Mouse (Mus musculus) gastrocnemius, postnatal 4 days (tissue): ENCODE measurements at regions not wholly inside any gene's neighbourhood (a gene's known extent, or its start where the extent isn't known, plus 50 kb on each side); places are given as distances from the start of the nearest gene placed in this dataset.
A peak's percentile ranks its signal among the peaks of the same experiment; 100 is the strongest.

Source experiments
- DNase-seq, 2 experiments: peaks; one replicate each; pipeline ENCODE4 v3.0.0; 2021 to 2022; ENCODE audit warnings: low spot score in 2 of 2, mixed read lengths in 2 of 2

DNA sequence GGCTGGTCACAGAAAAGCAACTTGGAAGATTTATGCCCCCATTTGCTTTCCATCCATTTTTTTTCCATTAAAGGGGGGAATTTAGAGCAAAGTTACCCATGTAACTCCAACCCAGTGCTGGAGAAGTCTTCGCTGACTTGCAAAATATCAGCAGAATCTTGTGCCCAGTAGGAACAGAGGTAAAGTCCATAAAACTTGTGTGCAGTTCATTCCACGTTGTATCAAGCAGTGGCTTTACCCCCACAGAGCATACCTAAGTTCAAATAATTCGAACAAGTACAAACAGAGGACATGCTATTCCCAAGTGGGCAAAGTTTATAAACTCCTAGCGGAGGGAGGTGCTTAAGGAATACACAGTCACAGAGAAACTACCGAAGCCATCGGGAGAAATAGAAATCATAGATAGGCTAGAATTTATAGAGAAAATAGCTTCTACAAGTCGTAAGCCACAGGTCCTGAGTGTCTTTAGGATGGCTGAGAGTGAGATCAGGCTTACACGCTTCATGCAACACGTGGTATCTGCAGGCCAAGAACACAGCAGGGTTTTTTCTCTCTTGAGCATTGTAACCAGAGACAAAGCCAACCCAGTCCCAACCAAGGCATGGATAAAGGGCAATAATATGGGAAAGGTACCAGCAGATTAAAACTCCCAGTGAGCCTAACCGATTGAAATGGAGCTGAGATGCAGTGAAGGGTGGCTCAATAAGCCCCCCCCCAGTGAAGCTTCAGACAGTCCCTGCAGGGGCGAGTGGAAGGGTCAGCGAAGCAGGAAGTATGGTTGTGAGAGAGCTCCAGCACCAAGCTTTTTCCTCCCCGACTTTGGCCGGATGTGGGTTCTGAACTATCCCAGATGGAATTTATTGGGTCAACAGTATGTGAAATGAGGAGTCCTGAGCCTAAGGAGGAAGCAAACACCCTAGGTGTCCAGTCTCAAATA is 487.6 kb upstream of the Gm9747 start:
- no peak for DNase-seq

DNA sequence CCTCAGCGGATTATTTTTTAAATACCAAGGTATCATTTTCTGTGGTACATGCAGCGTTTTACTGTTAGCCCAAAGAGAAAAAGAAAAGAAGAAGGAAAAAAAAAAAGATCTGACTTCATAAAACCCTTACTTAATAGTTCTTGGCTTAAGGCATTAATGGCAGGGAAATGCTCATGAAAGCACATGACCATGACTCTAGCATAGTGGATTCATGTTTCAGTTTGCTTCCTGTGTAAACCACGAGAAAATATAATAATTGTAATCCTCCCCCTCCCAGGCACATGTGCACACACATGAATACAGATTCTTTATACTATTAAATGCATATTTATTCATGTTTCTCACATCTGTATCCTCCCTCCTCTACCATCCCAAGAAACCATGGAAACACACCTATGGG is 486.9 kb upstream of the Gm9747 start:
- no peak for DNase-seq

DNA sequence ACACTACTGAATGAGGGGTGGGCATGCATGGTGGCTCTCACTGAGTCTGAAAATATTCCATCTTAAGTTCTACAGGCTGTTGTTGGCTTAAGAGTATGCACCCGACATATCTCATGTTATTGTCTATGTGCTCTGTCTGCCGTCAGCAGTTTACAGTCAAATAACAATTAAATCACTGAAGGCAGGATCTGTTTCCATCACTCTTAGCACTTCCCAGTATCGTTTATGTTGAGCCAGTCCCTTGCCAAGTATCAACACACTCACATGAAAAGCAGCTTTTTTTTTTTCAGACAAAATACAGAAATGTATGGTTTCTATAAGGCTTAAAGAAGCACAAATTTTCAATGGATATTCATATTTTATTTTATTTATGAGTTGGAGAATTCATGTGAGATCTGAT is 485.9 kb upstream of the Gm9747 start:
- no peak for DNase-seq

DNA sequence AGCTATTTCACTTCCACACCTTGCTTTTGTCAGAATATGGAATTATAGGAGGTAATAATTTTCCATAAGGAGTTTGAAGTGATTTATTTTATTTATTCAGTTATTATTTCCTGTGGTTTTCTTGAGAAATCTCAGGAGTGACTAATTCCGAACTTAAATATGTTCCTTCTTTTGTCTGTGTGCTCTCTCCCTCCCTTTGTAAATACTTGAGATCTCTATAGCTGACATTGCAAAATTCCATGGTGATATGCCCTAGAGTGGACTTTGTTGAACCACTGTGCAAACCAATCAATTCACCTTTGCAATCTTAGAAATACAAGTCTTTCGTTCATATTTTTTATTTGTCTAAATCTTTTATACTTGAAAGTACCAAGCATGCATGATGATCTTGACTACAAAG is 478.8 kb upstream of the Gm9747 start:
- no peak for DNase-seq

DNA sequence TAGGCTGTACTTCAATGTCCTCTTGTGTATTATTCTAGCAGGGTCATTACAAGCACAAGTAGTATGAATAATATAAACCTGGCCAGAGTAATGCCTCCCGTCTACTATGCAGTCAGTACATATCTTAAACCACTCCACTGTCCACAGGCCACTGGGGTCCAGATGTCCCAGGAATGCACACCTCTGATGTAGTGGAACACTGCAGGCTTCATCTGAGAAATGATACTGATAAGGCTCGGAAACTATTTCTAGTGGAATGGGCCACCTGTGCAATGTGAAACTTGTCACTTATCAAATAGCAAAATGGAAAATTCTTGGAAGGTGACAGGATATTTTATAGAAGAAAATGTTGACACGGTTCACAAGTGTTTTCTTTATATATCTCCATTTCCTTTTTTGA is 477.6 kb upstream of the Gm9747 start:
- DNase-seq: no peak

DNA sequence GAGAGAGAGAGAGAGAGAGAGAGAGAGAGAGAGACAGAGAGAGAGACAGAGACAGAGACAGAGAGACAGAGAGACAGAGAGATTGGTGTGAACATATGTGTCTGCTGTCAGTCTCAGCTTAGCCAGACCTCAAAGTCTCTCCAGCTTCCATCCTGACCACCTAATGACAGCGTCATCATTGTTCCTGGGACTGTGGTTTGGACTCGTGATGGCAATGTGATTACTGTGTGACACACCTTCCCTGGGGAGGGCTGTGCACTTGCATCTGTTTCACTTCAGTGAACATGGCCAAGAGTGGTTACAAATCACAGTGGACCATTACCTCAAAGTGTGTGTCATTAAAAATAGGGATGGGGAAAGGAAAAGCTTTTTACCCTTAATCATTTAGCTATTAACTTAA is 477.2 kb upstream of the Gm9747 start:
- DNase-seq: no peak

DNA sequence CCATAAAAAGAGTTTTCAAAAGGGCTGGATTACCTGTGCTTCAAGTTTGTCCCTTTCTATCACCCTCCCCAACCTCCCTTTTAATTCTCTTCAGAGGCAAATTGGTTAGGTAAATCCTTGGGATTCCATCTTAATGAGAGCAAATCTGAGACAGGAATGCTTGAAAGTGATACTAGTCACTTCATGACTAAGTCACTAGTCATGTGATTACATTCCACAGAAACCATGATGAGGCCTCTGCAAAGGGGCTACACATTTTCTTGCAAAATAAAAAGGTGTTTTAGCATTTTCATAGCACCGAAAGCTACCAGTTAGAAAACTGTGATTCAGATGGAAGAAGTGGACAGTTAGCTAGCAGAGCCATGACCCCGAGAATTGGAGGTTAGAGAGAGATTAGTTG is 473.0 kb upstream of the Gm9747 start:
- DNase-seq: no peak

DNA sequence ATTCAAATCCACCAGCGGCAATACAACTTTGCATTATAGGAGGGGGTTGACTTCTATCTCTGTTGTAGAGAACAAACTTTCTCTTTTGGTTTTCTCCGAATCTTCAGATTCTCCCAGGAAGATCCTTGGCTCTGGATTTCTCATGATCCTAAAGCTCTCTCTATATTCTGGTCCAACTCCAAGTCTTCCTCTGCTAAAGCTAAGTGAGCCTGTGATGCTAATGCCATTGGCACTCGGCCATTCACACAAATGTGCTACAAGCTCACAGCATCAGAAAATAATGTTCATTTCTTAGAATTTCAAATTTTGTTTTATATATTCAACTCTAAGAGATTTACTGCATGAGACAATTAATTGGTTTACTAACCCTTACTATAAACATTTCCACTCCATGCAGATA is 461.2 kb upstream of the Gm9747 start:
- peak in 1 of 2 experiments; percentile 18 for DNase-seq

DNA sequence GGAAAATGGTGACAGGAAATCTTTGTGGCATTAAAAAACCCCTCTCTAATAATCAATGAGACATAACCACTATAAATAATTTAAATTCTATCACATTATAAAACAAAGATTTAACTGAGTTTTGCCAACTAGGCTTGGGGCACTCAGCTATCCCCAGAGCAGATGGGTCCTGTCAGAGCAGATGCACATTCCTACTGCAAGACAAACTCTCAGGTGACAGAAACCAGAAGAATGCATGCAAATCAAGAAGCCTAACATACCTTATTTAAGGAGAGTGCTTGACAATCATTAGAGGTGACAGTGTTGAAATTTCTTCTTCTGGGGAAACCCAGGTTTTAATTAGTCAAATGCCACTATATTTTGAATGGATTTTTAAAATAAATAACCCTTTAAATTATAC is 452.3 kb upstream of the Gm9747 start:
- no peak for DNase-seq

DNA sequence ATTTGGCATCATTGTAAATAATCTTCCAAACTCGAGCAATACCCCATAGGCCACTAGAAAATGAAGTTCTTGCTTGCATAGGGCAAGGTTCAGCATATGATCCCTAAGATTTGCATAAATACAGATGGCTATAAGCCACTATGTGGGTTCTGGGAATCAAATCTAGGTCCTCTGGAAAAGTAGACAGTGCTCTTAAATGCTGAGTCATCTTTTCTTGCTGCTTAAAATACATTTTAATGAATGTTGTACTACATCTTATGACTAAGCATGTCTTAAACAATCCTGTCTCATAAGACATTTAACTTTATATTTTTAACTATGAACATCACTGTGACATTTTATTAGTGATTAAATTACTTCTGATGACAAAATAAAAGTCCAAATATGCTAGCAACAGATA is 448.6 kb upstream of the Gm9747 start:
- no peak for DNase-seq

DNA sequence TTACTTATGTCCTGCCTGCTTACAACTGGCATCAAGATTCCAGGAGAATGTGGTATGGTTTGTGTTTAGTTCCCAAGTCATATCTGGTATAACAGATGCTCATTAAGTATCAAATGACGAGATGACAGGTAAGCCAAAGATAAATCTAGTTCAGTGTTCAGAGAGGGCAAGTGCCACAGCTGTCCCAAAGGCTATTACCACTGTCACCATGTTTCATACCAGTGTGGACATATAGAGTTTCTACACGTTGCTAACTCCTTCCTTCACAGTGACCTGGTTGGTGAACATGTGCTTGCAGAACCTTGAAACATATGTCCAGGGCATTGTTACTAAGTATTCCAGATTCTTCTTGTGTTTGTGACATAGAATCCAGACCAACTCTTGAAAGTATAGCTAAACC is 438.1 kb upstream of the Gm9747 start:
- no peak for DNase-seq

DNA sequence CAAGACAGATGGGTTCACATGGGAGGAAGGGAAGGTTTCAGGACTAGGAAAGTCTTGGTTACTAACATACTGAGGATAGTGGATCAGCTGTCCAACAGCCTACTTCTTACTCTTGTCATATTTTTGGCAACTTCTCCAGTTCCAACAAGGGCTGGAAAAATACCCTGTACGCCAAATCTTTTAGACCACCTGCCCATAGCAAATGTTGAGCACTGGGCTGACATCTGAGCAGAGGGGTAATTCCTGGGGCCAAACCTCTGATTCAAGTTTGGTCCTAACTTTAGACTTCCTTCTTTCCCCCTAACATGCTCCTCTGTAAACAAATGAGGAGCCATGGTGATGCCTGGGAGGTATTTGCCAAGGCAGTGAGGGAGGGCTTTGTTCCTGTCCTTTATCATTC is 437.5 kb upstream of the Gm9747 start:
- DNase-seq: no peak

DNA sequence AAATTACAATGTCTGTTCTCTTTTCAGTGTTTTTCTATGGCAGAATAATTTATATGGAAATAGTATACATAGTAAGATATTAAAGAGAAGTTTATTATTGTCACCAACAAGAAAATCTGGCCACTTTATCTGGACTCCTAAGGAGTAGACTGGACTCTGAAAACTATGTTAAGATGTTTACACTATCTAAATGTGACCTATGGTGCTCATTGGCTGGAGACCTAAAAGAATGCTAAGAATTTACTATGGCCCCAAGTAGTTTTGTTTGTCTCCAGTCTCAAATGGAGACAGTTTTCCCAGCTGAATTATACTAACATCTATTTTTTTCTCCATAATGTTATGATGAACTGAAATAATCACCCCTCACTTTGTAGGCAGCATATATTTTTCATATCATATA is 421.3 kb upstream of the Gm9747 start:
- DNase-seq: no peak

DNA sequence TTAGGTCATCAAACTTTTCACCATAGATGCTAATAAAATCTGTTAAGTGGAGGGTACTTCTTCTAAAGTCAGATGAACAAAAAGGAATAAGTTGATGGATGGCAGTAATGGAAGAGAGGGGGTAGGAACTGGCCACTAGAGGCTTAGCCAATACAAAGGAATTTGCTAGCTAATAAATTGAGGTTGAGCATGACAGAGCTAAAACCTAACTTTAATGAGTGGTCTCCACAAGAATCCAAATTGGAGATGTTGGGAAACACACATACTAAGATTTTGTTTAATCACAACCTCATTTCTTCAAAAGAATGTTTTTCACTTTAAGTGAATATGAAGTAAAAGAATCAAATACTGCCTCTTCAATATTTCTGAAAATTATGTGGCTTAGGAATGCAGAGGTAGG is 414.0 kb upstream of the Gm9747 start:
- DNase-seq: no peak

DNA sequence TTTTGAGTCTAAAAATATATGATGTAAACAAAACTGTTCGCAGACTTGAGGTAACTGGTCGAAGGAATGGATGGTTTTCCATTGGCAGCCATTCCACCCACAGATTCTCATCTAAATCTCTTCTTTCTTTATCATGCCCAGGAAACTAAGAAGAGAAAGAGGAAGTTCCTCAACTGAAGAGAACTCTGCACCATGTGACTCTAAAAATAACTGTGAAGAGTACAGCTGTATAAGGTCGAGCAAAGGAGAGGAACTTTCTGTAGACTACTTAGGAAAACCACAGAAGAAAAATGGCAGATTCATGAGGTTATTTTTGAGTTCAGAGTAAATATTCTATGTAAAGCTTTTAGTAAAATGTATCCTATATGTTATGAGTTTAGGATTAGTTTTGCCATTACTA is 390.9 kb upstream of the Gm9747 start:
- DNase-seq: no peak

DNA sequence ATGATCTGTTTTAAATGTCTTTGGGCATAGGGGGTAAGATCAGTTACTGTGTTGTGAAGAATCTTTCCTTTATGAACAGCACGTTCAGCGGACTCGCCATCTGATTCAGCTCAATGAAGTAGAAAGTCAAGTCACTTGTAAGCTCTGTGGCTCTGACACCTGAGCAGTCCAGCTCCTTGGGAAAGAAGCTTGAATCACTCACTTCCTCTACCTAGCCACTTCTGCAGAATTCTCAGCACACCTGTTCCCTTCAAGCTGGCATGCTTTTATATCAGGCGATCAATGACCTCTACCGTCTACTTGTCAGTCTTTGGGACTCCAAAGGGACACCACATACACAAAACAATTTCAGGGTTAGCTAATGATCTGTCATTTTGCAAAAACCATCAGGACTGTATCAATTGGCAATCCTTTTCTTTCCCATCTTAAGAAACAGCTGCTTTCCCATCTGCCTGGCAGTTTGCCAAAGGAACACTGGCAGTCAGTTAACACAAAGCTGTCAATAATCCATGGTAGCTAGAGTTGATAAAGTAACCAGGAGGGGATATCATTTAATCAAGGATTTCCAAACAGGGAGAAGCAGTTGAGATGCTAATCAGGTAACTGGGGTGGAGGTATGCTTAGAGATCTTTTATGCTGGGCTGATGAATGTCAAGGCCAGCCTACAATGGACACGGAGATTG is 382.3 kb upstream of the Gm9747 start:
- DNase-seq: no peak

DNA sequence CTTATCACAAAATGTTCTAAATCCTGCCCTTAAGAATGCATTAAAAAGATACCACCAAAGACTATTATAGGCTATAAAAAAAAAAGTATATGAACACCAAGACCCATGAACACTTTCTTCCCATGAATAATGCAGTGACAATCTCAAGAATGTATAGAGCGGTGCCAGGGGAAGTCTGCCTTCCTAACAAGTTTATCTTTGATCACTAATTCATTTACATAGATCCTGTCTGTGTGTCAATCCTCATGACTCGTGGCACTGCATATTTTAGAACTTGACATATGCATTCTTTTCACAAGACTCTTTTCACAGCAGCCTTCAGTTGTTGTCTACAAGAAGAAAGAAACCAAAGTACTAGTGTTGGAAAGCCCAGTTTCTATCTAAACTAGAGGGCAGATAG is 373.4 kb upstream of the Gm9747 start:
- no peak for DNase-seq

DNA sequence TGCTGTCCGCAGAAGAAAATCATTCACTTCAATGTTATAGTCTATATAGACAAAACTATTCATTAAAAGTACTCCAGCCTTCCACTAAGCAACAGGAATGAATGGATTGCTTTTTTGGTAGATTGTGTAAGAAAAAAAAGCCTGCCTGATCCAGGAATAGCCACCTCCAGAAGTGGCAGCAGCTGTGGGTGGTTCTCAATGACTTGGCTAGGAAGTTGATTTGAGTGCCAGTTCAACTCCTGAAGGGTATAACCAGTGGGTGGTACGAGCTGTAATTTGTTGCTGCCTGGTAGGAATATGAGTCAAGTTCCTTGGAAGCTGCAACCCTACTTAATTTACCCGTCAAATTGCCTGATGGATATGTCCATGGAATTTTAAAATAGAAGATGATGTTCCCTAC is 368.3 kb upstream of the Gm9747 start:
- DNase-seq: no peak

DNA sequence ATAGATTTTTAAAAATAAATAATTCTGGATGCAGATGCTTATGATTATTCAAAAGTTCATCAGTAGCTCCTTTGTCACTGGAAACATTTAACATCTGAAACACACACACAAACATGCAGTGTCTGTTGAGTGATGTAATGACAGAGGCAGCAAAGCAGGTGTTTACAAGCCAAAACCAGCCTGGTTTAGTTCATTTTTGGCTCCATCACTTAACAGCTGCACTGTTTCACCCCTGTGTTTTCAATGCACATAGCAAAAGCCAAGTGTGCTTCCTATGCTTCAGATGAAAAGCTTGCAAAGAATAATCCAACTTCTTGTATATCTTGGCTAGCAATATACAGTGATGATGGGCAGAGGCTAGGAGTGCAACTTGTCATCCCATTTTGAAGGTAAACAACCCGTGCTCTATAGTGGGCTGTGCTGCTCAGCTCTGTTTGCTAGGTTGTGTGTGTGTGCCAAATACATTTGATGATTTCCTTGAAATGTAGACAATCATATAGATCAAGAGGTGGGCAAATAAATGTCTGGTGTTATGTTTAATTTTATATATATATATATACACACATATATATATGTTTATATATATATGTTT is 345.9 kb upstream of the Gm9747 start:
- DNase-seq: no peak

DNA sequence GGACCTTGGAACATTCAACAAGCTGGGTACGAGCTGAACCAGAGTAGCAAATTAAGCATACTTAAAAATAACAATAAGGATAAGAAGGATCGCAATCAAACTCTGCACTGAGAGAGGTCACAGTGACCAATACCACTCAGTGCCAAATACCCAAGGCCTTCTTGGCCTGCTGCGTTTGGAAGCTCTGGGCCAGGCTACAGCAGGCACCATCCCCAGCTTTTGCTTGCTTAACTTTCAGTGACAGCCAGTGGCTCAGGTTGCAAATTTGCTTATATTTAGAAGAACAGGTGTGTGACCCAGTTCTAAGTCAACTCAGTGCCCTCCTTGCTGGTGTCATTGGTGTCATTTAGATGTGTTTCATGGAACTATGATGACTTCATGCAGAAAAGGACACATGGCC is 335.7 kb upstream of the Gm9747 start:
- DNase-seq: no peak

DNA sequence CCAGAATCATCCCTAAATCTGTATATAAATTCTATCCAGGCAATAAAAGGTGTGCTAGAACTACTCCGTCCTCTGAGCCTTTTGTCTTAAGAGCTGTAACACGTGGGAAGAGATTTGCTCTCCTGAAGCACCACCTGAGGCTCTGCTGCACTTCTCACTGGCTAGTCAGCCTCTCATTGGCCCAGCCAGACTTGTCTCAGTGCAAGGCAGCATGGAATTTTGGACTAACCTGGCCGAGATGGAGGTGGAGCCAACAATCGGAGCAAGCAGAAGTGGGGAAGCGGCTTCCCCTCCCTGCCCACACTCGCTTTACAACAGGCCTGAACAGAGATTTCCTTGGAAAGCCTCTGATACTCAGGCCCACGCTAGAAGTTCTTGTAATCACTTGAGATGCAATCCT is 332.1 kb upstream of the Gm9747 start:
- DNase-seq: no peak

DNA sequence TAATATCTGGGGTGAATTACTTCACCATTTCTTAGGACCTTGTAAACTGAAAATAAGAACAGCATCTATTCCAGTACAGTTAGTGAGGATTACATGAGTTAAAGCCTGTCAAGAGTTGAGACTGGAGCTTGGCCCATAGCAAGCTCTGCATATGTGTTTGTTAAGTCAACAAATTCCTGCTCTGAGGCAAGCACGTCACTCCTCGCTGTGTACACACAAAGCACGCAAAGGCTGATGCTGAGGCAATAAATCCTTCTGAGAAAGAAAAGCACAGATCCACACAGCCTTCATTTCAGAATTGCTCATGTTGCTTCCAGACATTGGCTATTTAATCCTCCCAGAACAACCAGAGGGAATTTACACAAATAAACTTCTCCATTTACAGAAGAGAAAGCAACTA is 328.9 kb upstream of the Gm9747 start:
- no peak for DNase-seq

DNA sequence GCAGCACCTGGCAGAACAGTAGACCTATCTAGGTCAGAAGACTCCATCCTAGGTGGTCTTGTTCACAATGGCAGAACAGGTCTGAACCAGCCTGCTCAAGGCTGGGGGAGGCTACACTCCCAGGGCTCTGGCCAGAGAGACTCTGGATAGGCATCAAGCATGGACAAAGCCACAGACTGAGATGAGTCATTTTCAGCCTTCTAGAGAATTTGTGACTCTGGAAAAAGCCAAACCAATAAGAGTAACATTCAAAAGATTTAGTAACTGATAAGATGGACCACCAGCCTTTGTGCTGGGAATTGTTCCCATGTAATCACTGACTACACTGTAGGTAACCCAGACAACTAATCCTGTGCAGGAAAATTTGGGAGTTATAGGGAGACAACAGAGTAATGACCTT is 320.3 kb upstream of the Gm9747 start:
- no peak for DNase-seq
